Mouse (Mus musculus) CH12.LX (cell line): ENCODE measurements around the gene Usp37. TPM values are rescaled to one million over a fixed set of nuclear protein-coding genes. Genes with fewer than 3 reads are reported as not detected.

Source experiments
- DNase-seq: peaks from one replicate; pipeline ENCODE4 v3.0.0-alpha.2; 2013; ENCODE audit errors: extremely low read depth
- H3K27ac ChIP-seq: 2 replicates; pipeline ENCODE4 v1.5.1; 2012; ENCODE audit warnings: low read depth, mild to moderate bottlenecking, control low read depth, moderate library complexity; ENCODE audit not compliant: insufficient read depth
- H3K27me3 ChIP-seq: replicated peaks from 2 replicates; pipeline ENCODE3; 2012; ENCODE audit warnings: inconsistent platforms
- H3K36me3 ChIP-seq, 2 experiments: replicated peaks in 1 of 2; 2 replicates each; pipeline versions ENCODE3 to v1.6.1; 2012; ENCODE audit warnings: inconsistent platforms in 1 of 2, low read length in 1 of 2, mild to moderate bottlenecking in 1 of 2, mixed read lengths in 1 of 2, moderate library complexity in 1 of 2; ENCODE audit not compliant: control insufficient read depth in 1 of 2, insufficient read depth in 1 of 2
- H3K4me1 ChIP-seq, 2 experiments: 2 replicates each; pipeline ENCODE4 v1.6.1; 2012; ENCODE audit warnings: inconsistent platforms in 1 of 2, moderate library complexity in 1 of 2; ENCODE audit not compliant: insufficient read depth in 2 of 2, control insufficient read depth in 1 of 2
- H3K4me2 ChIP-seq: 2 replicates; pipeline ENCODE4 v1.6.1; 2012; ENCODE audit warnings: low read depth, mild to moderate bottlenecking, control low read depth; ENCODE audit not compliant: poor library complexity, insufficient read depth, severe bottlenecking
- H3K4me3 ChIP-seq, 3 experiments: fragments of 150-350 bp in 1 of 3; sonication (generic) in 1 of 3; replicated peaks in 1 of 3; 2 replicates each; pipeline versions ENCODE3 to v1.5.1; 2011 to 2012; ENCODE audit warnings: low read depth in 2 of 3, low read length in 2 of 3, mild to moderate bottlenecking in 2 of 3, moderate library complexity in 2 of 3, control low read depth in 1 of 3, improper control_type of control experiment in 1 of 3, inconsistent platforms in 1 of 3, mixed read lengths in 1 of 3; ENCODE audit not compliant: poor library complexity in 1 of 3
- H3K79me2 ChIP-seq: replicated peaks from 2 replicates; pipeline ENCODE4 v1.6.1; 2012; ENCODE audit warnings: mild to moderate bottlenecking, moderate library complexity; ENCODE audit not compliant: control insufficient read depth, poor library complexity, insufficient read depth, severe bottlenecking; ENCODE audit errors: extremely low read depth
- H3K9ac ChIP-seq: 2 replicates; pipeline ENCODE4 v1.6.1; 2012; ENCODE audit warnings: low read depth, mild to moderate bottlenecking, control low read depth, moderate library complexity; ENCODE audit not compliant: insufficient read depth
- H3K9me3 ChIP-seq: replicated peaks from 2 replicates; pipeline ENCODE3; 2012; ENCODE audit warnings: low read length, inconsistent platforms, mixed read lengths
- BHLHE40 ChIP-seq: IDR thresholded peaks from 2 replicates; pipeline ENCODE4 v1.6.1; 2011; ENCODE audit warnings: mild to moderate bottlenecking, low read depth, low read length, improper control_type of control experiment
- CHD1 ChIP-seq: IDR thresholded peaks from 2 replicates; pipeline ENCODE4 v1.6.1; 2012; ENCODE audit warnings: low read depth, low read length, improper control_type of control experiment, inconsistent platforms
- CTCF ChIP-seq, 2 experiments: IDR thresholded peaks in 1 of 2; conservative IDR thresholded peaks in 1 of 2; 2 replicates each; pipeline ENCODE4 v1.5.1; 2011 to 2012; ENCODE audit warnings: low read depth in 2 of 2, low read length in 2 of 2, improper control_type of control experiment in 1 of 2, inconsistent platforms in 1 of 2, mild to moderate bottlenecking in 1 of 2, moderate library complexity in 1 of 2
- ELF1 ChIP-seq: IDR thresholded peaks from 2 replicates; pipeline ENCODE4 v1.6.1; 2014; ENCODE audit warnings: low read depth, mild to moderate bottlenecking, inconsistent platforms, low read length, improper control_type of control experiment
- EP300 ChIP-seq: IDR thresholded peaks from 2 replicates; pipeline ENCODE4 v1.6.1; 2011; ENCODE audit warnings: low read length, improper control_type of control experiment
- IRF4 ChIP-seq: IDR thresholded peaks from 2 replicates; pipeline ENCODE4 v1.6.1; 2014; ENCODE audit warnings: low read depth, mild to moderate bottlenecking, inconsistent platforms, low read length, improper control_type of control experiment
- JUN ChIP-seq: IDR thresholded peaks from 2 replicates; pipeline ENCODE4 v1.6.1; 2011; ENCODE audit warnings: low read depth, mild to moderate bottlenecking, low read length, improper control_type of control experiment, moderate library complexity; ENCODE audit not compliant: insufficient read depth
- KAT2A ChIP-seq: IDR thresholded peaks from 2 replicates; pipeline ENCODE4 v1.6.1; 2012; ENCODE audit warnings: low read length, improper control_type of control experiment, inconsistent platforms; ENCODE audit not compliant: insufficient replicate concordance
- MAFK ChIP-seq: IDR thresholded peaks from 2 replicates; pipeline ENCODE4 v1.6.1; 2011; ENCODE audit warnings: low read length, improper control_type of control experiment; ENCODE audit not compliant: insufficient replicate concordance
- MAX ChIP-seq: IDR thresholded peaks from 2 replicates; pipeline ENCODE4 v1.6.1; 2011; ENCODE audit warnings: low read length, improper control_type of control experiment
- MEF2A ChIP-seq: IDR thresholded peaks from 2 replicates; pipeline ENCODE4 v1.6.1; 2014; ENCODE audit warnings: low read depth, mild to moderate bottlenecking, inconsistent platforms, low read length, improper control_type of control experiment, borderline replicate concordance
- NELFE ChIP-seq: IDR thresholded peaks from 2 replicates; pipeline ENCODE4 v1.6.1; 2011; ENCODE audit warnings: low read depth, low read length, improper control_type of control experiment
- NRF1 ChIP-seq: IDR thresholded peaks from 2 replicates; pipeline ENCODE4 v1.6.1; 2014; ENCODE audit warnings: low read depth, mild to moderate bottlenecking, inconsistent platforms, low read length, improper control_type of control experiment, moderate library complexity
- POLR2A ChIP-seq: IDR thresholded peaks from 2 replicates; pipeline ENCODE4 v1.6.1; 2011; ENCODE audit warnings: low read depth, mild to moderate bottlenecking, improper control_type of control experiment, low read length
- RAD21 ChIP-seq: IDR thresholded peaks from 2 replicates; pipeline ENCODE4 v1.6.1; 2011; ENCODE audit warnings: low read depth, mild to moderate bottlenecking, low read length, improper control_type of control experiment, moderate library complexity
- RCOR1 ChIP-seq: conservative IDR thresholded peaks from 2 replicates; pipeline ENCODE4 v1.6.1; 2012; ENCODE audit warnings: low read depth, mild to moderate bottlenecking, inconsistent platforms, low read length, improper control_type of control experiment
- SMC3 ChIP-seq: IDR thresholded peaks from 2 replicates; pipeline ENCODE4 v1.6.1; 2011; ENCODE audit warnings: low read depth, low read length, improper control_type of control experiment
- TBP ChIP-seq: conservative IDR thresholded peaks from 2 replicates; pipeline ENCODE4 v1.6.1; 2011; ENCODE audit warnings: low read depth, low read length, improper control_type of control experiment
- UBTF ChIP-seq: IDR thresholded peaks from 2 replicates; pipeline ENCODE4 v1.6.1; 2012; ENCODE audit warnings: low read depth, mild to moderate bottlenecking, inconsistent platforms, low read length, improper control_type of control experiment, moderate library complexity
- ZKSCAN1 ChIP-seq: IDR thresholded peaks from 2 replicates; pipeline ENCODE4 v1.6.1; 2012; ENCODE audit warnings: low read depth, inconsistent platforms, low read length, improper control_type of control experiment, borderline replicate concordance
- dilution Hi-C: fragments of 300-500 bp; cut with MboI; formaldehyde crosslinking; loops from 2 replicates; pipeline ENCODE4 v1.14.3; 2020; ENCODE audit warnings: low sequenced_read_pairs; ENCODE audit not compliant: extremely low pct_unique_long_range_greater_than_20kb, extremely low pct_ligation_motif_present
- in situ Hi-C: fragments of 300-500 bp; cut with MboI; formaldehyde crosslinking; loops from 3 replicates; pipeline ENCODE4 v1.14.3; 2019; ENCODE audit warnings: low sequenced_read_pairs, low pct_ligation_motif_present, low pct_unique_long_range_greater_than_20kb, mixed read lengths
- polyA plus RNA-seq: library from polyadenylated mRNA; unstranded; fragments of >175 nt; gene quantifications from 2 replicates; pipeline ENCODE4 v1.2.1, GENCODE M21; 2012; ENCODE audit warnings: low read depth; ENCODE audit not compliant: insufficient read length
- total RNA-seq, 2 experiments: library from RNA; depleted of rRNA; stranded (reverse); fragments of 300-350 nt in 1 of 2; fragments of >200 nt in 1 of 2; gene quantifications; 2 replicates each; pipeline ENCODE4 v1.2.3; 2012 to 2014

Gene Usp37
- total and polyA plus RNA-seq, 3 experiments, result 13.8 to 24.5 (median 24.1) TPM

- peak; percentile 74 for TF ChIP-seq IRF4
- TF ChIP-seq NELFE, result no peak
- peak; percentile 78 for TF ChIP-seq UBTF
- no peak for TF ChIP-seq BHLHE40
- peak; percentile 85 for TF ChIP-seq NRF1
- TF ChIP-seq MAX, result peak; percentile 44
- peak; percentile 36 for TF ChIP-seq POLR2A
- no peak for TF ChIP-seq ZKSCAN1
- TF ChIP-seq JUN, result no peak
- TF ChIP-seq EP300, result no peak
- no peak for TF ChIP-seq MEF2A
- peak; percentile 85; the same call in 1 of the 2 replicates for TF ChIP-seq CHD1
- no peak for TF ChIP-seq KAT2A
- TF ChIP-seq RCOR1, result peak; percentile 42; the same call in 1 of the 2 replicates
- TF ChIP-seq MAFK, result no peak
Measured at GRCm38 (mm10) chr1:74390924-74391748, 152.9 kb downstream of the Usp37 start, which contains the start of gene Ctdsp1 (continued).

- no peaks in the 10 kb centered on the region for H3K27me3 ChIP-seq
- H3K27ac ChIP-seq, result peak overlapping the region; percentile 91
- peak; percentile 86 for DNase-seq
- TF ChIP-seq MAX (peak; percentile 56; the same call in 1 of the 2 replicates), KAT2A (no peak), RCOR1 (peak; percentile 33; the same call in 1 of the 2 replicates), MAFK (peak; percentile 88), TBP (no peak), SMC3 (peak; percentile 72), CTCF (conservative IDR thresholded peaks at IDR 0.05 in 1 of 2, IDR thresholded peaks at IDR 0.05 in 1 of 2; ENCODE audit: low read depth in 2 of 2, low read length in 2 of 2) (peak; percentile 63 to 76; a peak in 3 of 4 replicates), ELF1 (no peak), RAD21 (peak; percentile 69), MEF2A (peak; percentile 45; the same call in 1 of the 2 replicates), BHLHE40 (peak; percentile 37; the same call in 1 of the 2 replicates)
- dilution Hi-C loops (no loop called here), in situ Hi-C loops (loop anchor here (5.0 to 10.0 kb wide), 2 partner anchors 54 to 78 kb away; no protein-coding TSS in a partner anchor)
- peaks cover 11 to 69% of the 10 kb centered on the region in 2 experiments for H3K4me1 ChIP-seq
- H3K4me3 ChIP-seq, result peak overlapping the region in 1 of 3 experiments; percentile 65
- H3K9me3 ChIP-seq, result no peaks in the 10 kb centered on the region
- peak overlapping the region; percentile 98; the same call in 1 of the 2 replicates for H3K9ac ChIP-seq
- H3K79me2 ChIP-seq, result peaks cover 21% of the 10 kb centered on the region
- H3K36me3 ChIP-seq, result peaks cover 18 to 25% of the 10 kb centered on the region in 2 experiments
- peak overlapping the region; percentile 55 for H3K4me2 ChIP-seq
Measured at GRCm38 (mm10) chr1:74390287-74390906, 153.7 kb downstream of the Usp37 start.
